Mouse (Mus musculus) gastrocnemius, postnatal 25 days (tissue): Measurements from ENCODE around the gene Gpx5. TPM values are rescaled to one million over a fixed set of nuclear protein-coding genes. Genes with fewer than 3 reads are reported as not detected.
"Not testable (repeated sequence)": the region's sequence is repeated elsewhere in the genome, so short reads cannot be mapped to it uniquely, and the experiment has no call there.

Source experiments
- DNase-seq: peaks from one replicate; pipeline ENCODE4 v3.0.0; 2022
- total RNA-seq, 2 experiments: library from RNA; stranded (reverse); gene quantifications; 1 replicate in 1 of 2; 2 replicates in 1 of 2; pipeline ENCODE4 v1.2.3; 2021

Gpx5 gene
- total RNA-seq, 2 experiments from 2014 or later = not detected

- no peak for DNase-seq
Measured at GRCm38 (mm10) chr13:21265736-21266135, 26.8 kb downstream of the Gpx5 start.

GRCm38 (mm10) chr13:21264366-21264765 lies 28.2 kb downstream of the Gpx5 start:
- DNase-seq = no peak

- no peak for DNase-seq
Measured at GRCm38 (mm10) chr13:21263910-21264309, 28.6 kb downstream of the Gpx5 start.

GRCm38 (mm10) chr13:21262787-21263461 lies 29.6 kb downstream of the Gpx5 start:
- DNase-seq = no peak

- DNase-seq = no peak
Measured at GRCm38 (mm10) chr13:21260289-21260688, 32.2 kb downstream of the Gpx5 start.

- no peak for DNase-seq
Measured at GRCm38 (mm10) chr13:21259677-21260113, 32.8 kb downstream of the Gpx5 start.

GRCm38 (mm10) chr13:21259171-21259631 lies 33.3 kb downstream of the Gpx5 start:
- no peak for DNase-seq

GRCm38 (mm10) chr13:21258524-21258923 lies 34.0 kb downstream of the Gpx5 start:
- DNase-seq = no peak

- no peak for DNase-seq
Measured at GRCm38 (mm10) chr13:21253986-21254385, 38.5 kb downstream of the Gpx5 start.

- DNase-seq = no peak
Measured at GRCm38 (mm10) chr13:21253569-21253968, 39.0 kb downstream of the Gpx5 start.

GRCm38 (mm10) chr13:21253040-21253439 lies 39.5 kb downstream of the Gpx5 start:
- no peak for DNase-seq

- DNase-seq = no peak
Measured at GRCm38 (mm10) chr13:21250074-21250681, 42.4 kb downstream of the Gpx5 start.

GRCm38 (mm10) chr13:21249022-21249421 lies 43.5 kb downstream of the Gpx5 start:
- DNase-seq = no peak

- no peak for DNase-seq
Measured at GRCm38 (mm10) chr13:21246276-21246675, 46.3 kb downstream of the Gpx5 start.

- DNase-seq = not testable (repeated sequence)
Measured at GRCm38 (mm10) chr13:21244967-21245366, 47.6 kb downstream of the Gpx5 start.

GRCm38 (mm10) chr13:21244089-21244488 lies 48.4 kb downstream of the Gpx5 start:
- no peak for DNase-seq

- DNase-seq = no peak
Measured at GRCm38 (mm10) chr13:21243196-21243595, 49.3 kb downstream of the Gpx5 start.

GRCm38 (mm10) chr13:21242408-21243125 lies 50.0 kb downstream of the Gpx5 start:
- no peak for DNase-seq

GRCm38 (mm10) chr13:21240788-21241187 lies 51.7 kb downstream of the Gpx5 start:
- DNase-seq = no peak

- no peak for DNase-seq
Measured at GRCm38 (mm10) chr13:21237161-21237560, 55.4 kb downstream of the Gpx5 start.

- no peak for DNase-seq
Measured at GRCm38 (mm10) chr13:21236714-21237113, 55.8 kb downstream of the Gpx5 start.
